Mouse (Mus musculus) liver, postnatal 0 days (tissue): ENCODE measurements at regions not wholly inside any gene's neighbourhood (a gene's known extent, or its start where the extent isn't known, plus 50 kb on each side); places are given as distances from the start of the nearest gene placed in this dataset.

Experiments
- ATAC-seq: fragments of 200-750 bp; cut with Nextera tagmentation; 2 replicates; pipeline ENCODE4 v1.8.0; 2017; ENCODE audit warnings: mild to moderate bottlenecking, moderate library complexity
- DNase-seq: peaks from one replicate; pipeline ENCODE4 v3.0.0-alpha.2; 2016
- H3K27ac ChIP-seq: fragments of 300-500 bp; sonication (generic); 2 replicates; pipeline ENCODE4 v1.5.1; 2014; ENCODE audit warnings: antibody characterized with exemption, moderate library complexity, mild to moderate bottlenecking, low read depth
- H3K27me3 ChIP-seq: fragments of 300-500 bp; sonication (generic); 2 replicates; pipeline ENCODE4 v1.6.1; 2014; ENCODE audit warnings: low read length, control low read depth, mixed read lengths; ENCODE audit not compliant: insufficient read depth
- H3K36me3 ChIP-seq: fragments of 300-500 bp; sonication (generic); replicated peaks from 2 replicates; pipeline ENCODE4 v1.6.1; 2014; ENCODE audit warnings: mild to moderate bottlenecking, control low read depth, low read length, moderate library complexity, mixed read lengths; ENCODE audit not compliant: insufficient read depth
- H3K4me1 ChIP-seq: fragments of 300-500 bp; sonication (generic); 2 replicates; pipeline ENCODE4 v1.6.1; 2014; ENCODE audit warnings: antibody characterized with exemption, mild to moderate bottlenecking, control low read depth; ENCODE audit not compliant: insufficient read depth
- H3K4me2 ChIP-seq: fragments of 300-500 bp; sonication (generic); 2 replicates; pipeline ENCODE4 v1.6.1; 2014; ENCODE audit warnings: low read depth, mild to moderate bottlenecking, low read length, moderate library complexity, mixed read lengths
- H3K4me3 ChIP-seq: fragments of 300-500 bp; sonication (generic); 2 replicates; pipeline ENCODE4 v1.5.1; 2014; ENCODE audit warnings: low read depth, low read length
- H3K9ac ChIP-seq: fragments of 300-500 bp; sonication (generic); replicated peaks from 2 replicates; pipeline ENCODE4 v1.6.1; 2014; ENCODE audit warnings: mild to moderate bottlenecking, moderate library complexity
- H3K9me3 ChIP-seq: fragments of 300-500 bp; sonication (generic); 2 replicates; pipeline ENCODE4 v1.6.1; 2016; ENCODE audit warnings: mild to moderate bottlenecking, control low read depth, low read length, mixed read lengths
- CTCF ChIP-seq: sonication (generic); IDR thresholded peaks from 2 replicates; pipeline ENCODE4 v1.5.1; 2016; ENCODE audit warnings: antibody characterized with exemption, low read depth
- EP300 ChIP-seq: IDR thresholded peaks from 2 replicates; pipeline ENCODE4 v1.6.1; 2016; ENCODE audit warnings: antibody characterized with exemption, low read depth, mild to moderate bottlenecking
- WGBS: fragments of 180-500 bp; shearing (Covaris S2); extraction: QIAGEN DNeasy Blood & Tissue Kit; methylation state at CpG from one replicate; pipeline ENCODE4 v1.1.7; 2014; ENCODE audit not compliant: insufficient replicate concordance; 5-methylcytosine and 5-hydroxymethylcytosine counted together

- no peaks in the 10 kb centered on the region for H3K27me3 ChIP-seq
- TF ChIP-seq EP300 (no peak), CTCF (no peak)
- ATAC-seq, result no peak
Measured at GRCm38 (mm10) chr10:100718574-100718973, 128.3 kb downstream of the 1700017N19Rik start.

GRCm38 (mm10) chr10:100741269-100741668 lies 151.0 kb downstream of the 1700017N19Rik start:
- no peak for DNase-seq
- no peak for TF ChIP-seq EP300
- no peak for TF ChIP-seq CTCF
- H3K4me3 ChIP-seq, result no peak overlapping the region
- H3K4me1 ChIP-seq, result no peaks in the 10 kb centered on the region
- H3K36me3 ChIP-seq, result no peaks in the 10 kb centered on the region
- ATAC-seq, result no peak
- H3K9me3 ChIP-seq, result no peaks in the 10 kb centered on the region
- 40% methylated on average over 8 of the region's 8 CpGs for WGBS
- no peaks in the 10 kb centered on the region for H3K27me3 ChIP-seq
- no peak overlapping the region for H3K4me2 ChIP-seq
- no peak overlapping the region for H3K9ac ChIP-seq
- H3K27ac ChIP-seq, result no peak overlapping the region

More at GRCm38 (mm10) chr10:100718574-100718973, 128.3 kb downstream of the 1700017N19Rik start:
- no peaks in the 10 kb centered on the region for H3K4me1 ChIP-seq
- H3K4me2 ChIP-seq, result no peak overlapping the region
- no peak overlapping the region for H3K27ac ChIP-seq
- no peak overlapping the region for H3K4me3 ChIP-seq
- WGBS, result 46% methylated on average over 3 of the region's 3 CpGs
- no peaks in the 10 kb centered on the region for H3K9me3 ChIP-seq
- DNase-seq, result no peak
- H3K36me3 ChIP-seq, result no peaks in the 10 kb centered on the region
- no peak overlapping the region for H3K9ac ChIP-seq

- peak; percentile 67 for DNase-seq
- TF ChIP-seq CTCF (peak; percentile 84), EP300 (no peak)
- ATAC-seq, result no peak
- Histone ChIP-seq H3K9me3 (no peaks in the 10 kb centered on the region), H3K27me3 (no peaks in the 10 kb centered on the region), H3K36me3 (no peaks in the 10 kb centered on the region), H3K27ac (no peak overlapping the region), H3K9ac (no peak overlapping the region), H3K4me2 (peak overlapping the region; percentile 10; the same call in 1 of the 2 replicates), H3K4me1 (no peaks in the 10 kb centered on the region), H3K4me3 (no peak overlapping the region)
- 4% methylated on average over 7 of the region's 7 CpGs for WGBS
Measured at GRCm38 (mm10) chr10:100742065-100742464, 151.8 kb downstream of the 1700017N19Rik start.

- DNase-seq, result no peak
- Histone ChIP-seq H3K4me1 (no peaks in the 10 kb centered on the region), H3K27me3 (no peaks in the 10 kb centered on the region), H3K27ac (no peak overlapping the region), H3K9me3 (no peaks in the 10 kb centered on the region), H3K4me2 (no peak overlapping the region), H3K36me3 (no peaks in the 10 kb centered on the region), H3K4me3 (no peak overlapping the region), H3K9ac (no peak overlapping the region)
- ATAC-seq, result no peak
- TF ChIP-seq EP300, result no peak
- TF ChIP-seq CTCF, result no peak
- WGBS, result 77% methylated on average over 7 of the region's 7 CpGs
Measured at GRCm38 (mm10) chr10:100746151-100746550, 155.9 kb downstream of the 1700017N19Rik start.

- no peak overlapping the region for H3K9ac ChIP-seq
- no peak for DNase-seq
- no peaks in the 10 kb centered on the region for H3K9me3 ChIP-seq
- no peak for ATAC-seq
- no peak overlapping the region for H3K27ac ChIP-seq
- no peak overlapping the region for H3K4me3 ChIP-seq
- no peaks in the 10 kb centered on the region for H3K36me3 ChIP-seq
- TF ChIP-seq EP300 (no peak), CTCF (no peak)
- 80% methylated on average over 5 of the region's 5 CpGs for WGBS
- H3K4me1 ChIP-seq, result no peaks in the 10 kb centered on the region
- H3K27me3 ChIP-seq, result no peaks in the 10 kb centered on the region
- H3K4me2 ChIP-seq, result no peak overlapping the region
Measured at GRCm38 (mm10) chr10:100754957-100755356, 164.7 kb downstream of the 1700017N19Rik start.

GRCm38 (mm10) chr10:100774252-100774651 lies 184.0 kb downstream of the 1700017N19Rik start:
- Histone ChIP-seq H3K36me3 (no peaks in the 10 kb centered on the region), H3K27ac (no peak overlapping the region), H3K4me2 (no peak overlapping the region), H3K4me1 (no peaks in the 10 kb centered on the region), H3K4me3 (no peak overlapping the region), H3K27me3 (no peaks in the 10 kb centered on the region), H3K9me3 (no peaks in the 10 kb centered on the region), H3K9ac (no peak overlapping the region)
- ATAC-seq (no peak), DNase-seq (no peak)
- TF ChIP-seq CTCF, result no peak
- TF ChIP-seq EP300, result no peak

GRCm38 (mm10) chr10:100792166-100792565 lies 201.9 kb downstream of the 1700017N19Rik start:
- Histone ChIP-seq H3K27ac (no peak overlapping the region), H3K9me3 (no peaks in the 10 kb centered on the region), H3K27me3 (no peaks in the 10 kb centered on the region), H3K36me3 (no peaks in the 10 kb centered on the region), H3K4me3 (no peak overlapping the region), H3K4me1 (no peaks in the 10 kb centered on the region), H3K4me2 (no peak overlapping the region), H3K9ac (no peak overlapping the region)
- ATAC-seq, result no peak
- TF ChIP-seq EP300 (no peak), CTCF (no peak)
- no peak for DNase-seq
- WGBS, result 79% methylated on average over 3 of the region's 3 CpGs
